Mouse (Mus musculus) heart, postnatal 0 days (tissue): ENCODE results near the gene Cbs.

Experiments
- CTCF ChIP-seq: IDR thresholded peaks from 2 replicates; pipeline ENCODE4 v1.5.1; 2016; ENCODE audit warnings: antibody characterized with exemption, control low read depth, low read depth
- EP300 ChIP-seq: IDR thresholded peaks from 2 replicates; pipeline ENCODE4 v1.6.1; 2016; ENCODE audit warnings: antibody characterized with exemption, low read depth

GRCm38 (mm10) chr17:31598593-31598992 is 38.4 kb downstream of the Cbs start:
- TF ChIP-seq CTCF (no peak), EP300 (no peak)
